ENCODE assay signal across 12 mouse cellular contexts in genomic region chr6:32016841-32017240, GRCm38 (mm10). TPM values are rescaled to one million over a fixed set of nuclear protein-coding genes. Genes with fewer than 3 reads are reported as not detected.
DNase-seq lines count a peak whose midpoint lies in the region; ATAC-seq lines count a peak whose summit lies in the region.
"Had no signal": no experiment of that assay in that cellular context is flagged by ENCODE, and none has a peak within 500 bp of the region (broad histone marks: within the 10 kb centered on the region; RNA-seq: fewer than 3 reads in every experiment).

No protein-coding gene starts in this region.

- WGBS in heart, embryonic 10.5 days: 75% methylated on average over 7 of the region's 7 CpGs
- WGBS in embryonic facial prominence, embryonic 10.5 days: 89% methylated on average over 7 of the region's 7 CpGs

- H3K27me3 ChIP-seq in heart, embryonic 10.5 days (ENCODE audit: insufficient read depth, poor library complexity, severe bottlenecking): no peaks in the 10 kb centered on the region
- no peaks in the 10 kb centered on the region for H3K27me3 ChIP-seq in embryonic facial prominence, embryonic 10.5 days (replicated peaks; ENCODE audit: low read depth, poor library complexity, severe bottlenecking)
- H3K27me3 ChIP-seq: Patski had no signal

- intact Hi-C loops in gastrocnemius, postnatal 14 days (cut with DNase I; ENCODE audit: low total_unique reads): no loop called here

- no peak for ATAC-seq in granulocyte monocyte progenitor cell, adult 5-6 weeks (replicated peaks; ENCODE audit: poor library complexity, severe bottlenecking)
- ATAC-seq: Patski had no signal

- H3K27ac ChIP-seq in heart, embryonic 10.5 days: no peak overlapping the region
- no peak overlapping the region for H3K27ac ChIP-seq in embryonic facial prominence, embryonic 10.5 days (replicated peaks)

- H3K9me3 ChIP-seq in heart, embryonic 10.5 days: no peaks in the 10 kb centered on the region
- H3K9me3 ChIP-seq in embryonic facial prominence, embryonic 10.5 days: no peaks in the 10 kb centered on the region

- DNase-seq in heart, adult 18-20 months: peak; percentile 55 to 61
- no peak for DNase-seq in heart, embryonic 10.5 days (ENCODE audit: low spot score)
- DNase-seq in right cerebral cortex, postnatal 10 days (ENCODE audit: low spot score in 2 of 2): peak; percentile 46 to 66
- DNase-seq in right cerebral cortex, postnatal 36 days (ENCODE audit: low spot score in 2 of 2): no peak
- peak; percentile 14 for DNase-seq in gastrocnemius, postnatal 14 days
- peak; percentile 3 for DNase-seq in ovary, postnatal 10 days (ENCODE audit: low spot score)
- DNase-seq in embryonic facial prominence, embryonic 10.5 days (ENCODE audit: low spot score): no peak
- DNase-seq: forebrain, postnatal 0 days had no signal

- H3K36me3 ChIP-seq in heart, embryonic 10.5 days: no peaks in the 10 kb centered on the region
- H3K36me3 ChIP-seq in embryonic facial prominence, embryonic 10.5 days (replicated peaks): no peaks in the 10 kb centered on the region

- peaks cover 4% of the 10 kb centered on the region for H3K4me1 ChIP-seq in heart, embryonic 10.5 days
- H3K4me1 ChIP-seq in embryonic facial prominence, embryonic 10.5 days: no peaks in the 10 kb centered on the region

- H3K4me3 ChIP-seq in heart, embryonic 10.5 days: no peak overlapping the region
- H3K4me3 ChIP-seq in embryonic facial prominence, embryonic 10.5 days: no peak overlapping the region

RNA-seq across cellular contexts. Expression of gene 1700012A03Rik, which starts 33.2 kb away (rescaled TPM):
- total RNA-seq in heart, adult 18-20 months (2021): not detected
- not detected in 2 replicates for polyA plus RNA-seq in heart, embryonic 10.5 days (2016; fragmentation: Nextera tagmentation; extraction: Ambion mirVana)
- total RNA-seq in gastrocnemius, postnatal 14 days (2021): not detected
- not detected in 2 replicates for polyA plus RNA-seq in embryonic facial prominence, embryonic 10.5 days (2016; fragmentation: Nextera tagmentation; extraction: Ambion mirVana)
- total RNA-seq in granulocyte monocyte progenitor cell, adult 5-6 weeks (2014; fragmentation: Nextera tagmentation): not detected in 2 replicates
- not detected in 2 replicates for total RNA-seq in granulocyte monocyte progenitor cell, adult 5-6 weeks (2017)
- total RNA-seq: common myeloid progenitor, adult 5-6 weeks; forebrain, postnatal 0 days had no signal
- polyA plus RNA-seq: forebrain, postnatal 0 days; limb, embryonic 14.5 days; Patski had no signal

Comparison
In these comparisons a context has a peak if more than half of its experiments do, and no peak if none do; other contexts are left out.
1. DNase-seq: peak in heart, adult 18-20 months (2 of 2), right cerebral cortex, postnatal 10 days (2 of 2), gastrocnemius, postnatal 14 days (single experiment) and ovary, postnatal 10 days (single experiment); none in heart, embryonic 10.5 days (single experiment), right cerebral cortex, postnatal 36 days (0 of 2) and embryonic facial prominence, embryonic 10.5 days (single experiment).